Mouse (Mus musculus): Measurements from ENCODE around the gene Lrrc74a. TPM values are rescaled to one million over a fixed set of nuclear protein-coding genes. Genes with fewer than 3 reads are reported as not detected.

Lrrc74a gene
- polyA plus RNA-seq, 2 experiments from 2014 or later: not detected

DNA sequence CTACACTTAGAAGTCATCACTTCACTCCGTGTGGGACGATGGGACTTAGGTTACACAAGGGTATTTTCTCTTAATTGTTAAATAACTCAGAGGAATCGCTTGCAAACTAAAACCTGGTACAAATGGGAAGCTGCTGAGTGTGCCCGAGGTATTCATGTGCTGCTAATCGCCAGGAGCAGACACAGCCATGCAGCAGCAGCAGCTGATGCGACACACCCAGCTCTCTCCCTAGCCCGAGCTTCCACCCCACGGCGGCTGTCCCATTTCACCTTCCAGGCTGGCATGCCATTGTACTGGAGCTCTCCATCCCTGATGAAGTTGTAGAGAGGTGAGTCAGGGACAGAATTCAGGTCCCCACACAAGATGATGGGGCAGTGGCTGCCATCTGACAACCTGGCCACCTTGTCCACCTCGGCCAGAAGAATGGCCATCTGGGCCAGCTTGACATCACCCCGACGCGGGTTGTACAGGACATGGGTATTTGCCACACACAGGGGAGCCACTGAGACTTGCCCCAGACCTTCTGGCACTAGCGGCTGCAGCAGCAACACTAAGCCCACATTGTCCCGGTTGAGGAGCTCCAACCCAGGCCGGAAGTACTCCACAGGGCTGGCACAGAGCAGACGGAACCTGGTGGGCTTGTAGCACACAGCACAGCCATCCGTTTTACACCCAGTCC lies 14.1 kb upstream of the Lrrc74a start:
- no peak for ATAC-seq

DNA sequence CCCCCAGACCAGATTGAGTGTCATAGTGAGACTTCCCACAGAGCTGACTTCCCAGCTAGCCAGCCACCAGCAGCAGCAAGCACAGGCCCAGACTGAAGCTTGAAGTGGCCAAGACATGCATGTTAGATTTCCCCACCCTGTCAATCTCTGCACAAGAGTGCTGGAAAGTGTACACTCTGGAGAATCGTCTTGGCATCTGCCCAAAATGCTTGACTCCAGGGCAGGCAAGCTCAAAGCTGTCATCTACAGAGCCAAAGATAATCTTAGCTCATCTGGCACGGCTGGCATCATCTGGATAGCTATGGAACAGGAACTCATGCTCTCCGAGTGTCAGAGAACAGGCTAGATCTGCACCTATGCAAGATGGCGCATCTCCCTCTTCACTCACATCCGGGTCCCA lies 12.7 kb upstream of the Lrrc74a start:
- ATAC-seq: no peak

DNA sequence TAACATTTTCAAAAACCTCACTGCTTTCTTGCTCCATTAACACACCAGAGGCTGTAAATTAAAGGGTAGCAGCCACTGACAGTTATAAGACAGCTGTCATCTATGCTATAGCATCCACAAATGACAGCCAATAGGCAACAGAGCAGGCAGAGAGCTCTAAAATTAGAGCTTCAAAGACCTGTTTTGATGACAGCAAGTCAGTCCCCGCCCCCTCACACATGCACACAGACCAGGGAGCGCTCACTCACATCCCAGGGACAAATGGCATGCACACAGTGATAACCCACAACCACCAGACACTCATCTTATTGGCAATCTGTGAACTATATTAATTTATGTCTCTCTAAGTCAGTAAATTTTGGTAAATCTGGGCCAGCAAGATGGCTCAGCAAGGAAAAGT lies 9.9 kb upstream of the Lrrc74a start:
- no peak for ATAC-seq

DNA sequence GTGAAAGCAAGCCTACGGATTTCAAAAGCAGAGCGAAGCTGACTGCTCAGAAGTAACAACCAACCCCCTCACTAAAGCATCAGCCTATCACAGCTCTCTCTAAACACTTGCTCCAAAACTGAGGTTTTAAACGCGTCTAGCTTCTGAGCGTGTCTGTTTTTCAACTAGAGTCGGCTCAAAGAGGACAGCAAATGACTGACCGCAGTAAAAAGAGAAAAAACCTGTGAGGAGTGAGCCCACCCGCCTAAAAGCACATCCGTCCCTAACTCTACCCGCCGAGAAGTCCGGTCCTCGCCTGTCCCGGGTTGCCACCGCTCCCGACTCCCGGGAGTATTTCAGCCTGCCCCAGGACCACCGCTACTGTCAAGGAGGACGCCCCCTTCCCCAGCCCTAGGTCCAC lies 8.5 kb upstream of the Lrrc74a start:
- peak; percentile 39 for ATAC-seq

DNA sequence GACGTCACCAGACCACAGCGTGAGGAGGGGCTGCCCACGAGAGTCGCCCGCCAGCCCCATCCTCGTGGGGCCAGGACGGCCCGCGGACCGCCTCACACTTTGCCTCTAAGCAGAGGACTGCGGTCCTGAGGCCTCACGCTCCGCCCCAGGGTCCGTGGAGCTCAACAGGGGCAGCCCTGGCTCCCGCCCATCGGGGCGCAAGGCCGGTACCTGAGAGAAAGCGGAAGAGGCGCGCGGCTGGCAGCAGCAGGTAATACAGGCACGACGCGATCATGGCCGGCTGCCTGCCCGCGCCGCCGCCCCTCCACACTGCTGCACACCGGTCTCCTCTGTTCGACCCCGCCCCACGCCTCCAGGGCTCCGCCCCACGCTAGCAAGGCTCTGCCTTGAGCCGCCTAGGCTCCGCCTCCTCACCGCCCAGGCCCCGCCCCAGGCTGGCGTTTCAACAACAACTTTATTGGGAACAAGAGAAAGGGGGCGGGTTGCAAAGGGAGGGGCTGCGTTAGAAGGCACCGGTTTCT lies 8.0 kb upstream of the Lrrc74a start, which contains the start of gene Angel1:
TSS of gene Angel1 (minus strand) at position 341 of the 521 bp plus-strand sequence.
- ATAC-seq: peak; percentile 100

DNA sequence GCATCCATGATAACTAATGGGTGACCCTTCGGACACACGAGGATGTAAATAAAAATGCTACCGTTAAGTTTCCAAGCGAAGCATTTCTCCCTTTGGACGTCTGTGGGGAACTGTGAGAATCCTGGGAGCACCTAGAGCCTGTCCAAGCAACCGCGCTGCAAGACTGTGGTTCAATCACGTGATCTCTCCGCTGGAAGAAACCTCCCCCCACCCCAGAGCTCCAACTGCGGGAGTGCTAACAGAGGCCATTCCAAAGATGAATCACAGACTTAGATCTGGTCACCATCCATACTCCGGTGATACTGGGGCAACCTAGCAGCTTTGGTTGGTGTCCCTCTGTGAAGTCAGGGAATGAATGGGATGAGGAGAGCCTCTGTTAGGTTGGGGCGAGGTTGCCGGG lies 26.9 kb downstream of the Lrrc74a start:
- ATAC-seq: no peak

DNA sequence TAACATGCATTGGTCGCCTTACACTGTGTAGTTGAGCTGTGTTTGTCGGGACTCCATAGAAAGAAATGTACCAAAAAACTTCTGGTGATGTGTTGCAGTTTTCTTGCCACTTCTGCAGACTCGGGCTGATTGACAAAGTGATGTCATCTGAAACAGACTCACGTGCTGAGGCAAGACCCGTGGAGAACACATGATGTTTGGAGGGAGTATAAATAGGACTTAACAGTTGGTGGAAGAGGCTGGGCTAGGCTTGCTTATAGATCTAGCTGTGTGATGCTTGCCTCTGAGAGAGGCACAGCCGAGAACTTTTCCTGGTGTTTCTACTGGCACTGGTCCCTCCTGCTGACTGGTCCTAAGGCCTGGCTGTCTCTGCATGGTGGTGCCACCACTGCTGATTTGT lies 29.9 kb downstream of the Lrrc74a start:
- no peak for ATAC-seq

DNA sequence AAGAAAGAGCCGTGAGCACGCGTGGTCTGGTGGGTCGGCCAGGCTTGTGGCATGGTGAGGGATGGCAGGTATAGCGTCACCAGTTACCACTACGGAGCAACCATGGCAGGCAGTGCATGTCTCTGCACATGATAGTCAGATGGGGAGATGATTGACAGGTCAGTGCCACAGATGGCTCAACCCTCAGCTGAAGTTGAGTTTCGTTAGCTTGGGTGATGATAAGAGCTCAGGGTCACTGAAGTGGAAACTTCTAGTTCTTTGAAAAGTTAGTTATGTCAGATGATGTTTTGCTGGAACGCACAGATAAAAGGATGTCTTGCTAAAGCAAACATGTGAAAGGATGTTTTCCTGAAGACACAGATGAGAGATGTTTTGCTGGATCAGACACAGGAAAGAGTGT lies 32.3 kb downstream of the Lrrc74a start:
- no peak for ATAC-seq

DNA sequence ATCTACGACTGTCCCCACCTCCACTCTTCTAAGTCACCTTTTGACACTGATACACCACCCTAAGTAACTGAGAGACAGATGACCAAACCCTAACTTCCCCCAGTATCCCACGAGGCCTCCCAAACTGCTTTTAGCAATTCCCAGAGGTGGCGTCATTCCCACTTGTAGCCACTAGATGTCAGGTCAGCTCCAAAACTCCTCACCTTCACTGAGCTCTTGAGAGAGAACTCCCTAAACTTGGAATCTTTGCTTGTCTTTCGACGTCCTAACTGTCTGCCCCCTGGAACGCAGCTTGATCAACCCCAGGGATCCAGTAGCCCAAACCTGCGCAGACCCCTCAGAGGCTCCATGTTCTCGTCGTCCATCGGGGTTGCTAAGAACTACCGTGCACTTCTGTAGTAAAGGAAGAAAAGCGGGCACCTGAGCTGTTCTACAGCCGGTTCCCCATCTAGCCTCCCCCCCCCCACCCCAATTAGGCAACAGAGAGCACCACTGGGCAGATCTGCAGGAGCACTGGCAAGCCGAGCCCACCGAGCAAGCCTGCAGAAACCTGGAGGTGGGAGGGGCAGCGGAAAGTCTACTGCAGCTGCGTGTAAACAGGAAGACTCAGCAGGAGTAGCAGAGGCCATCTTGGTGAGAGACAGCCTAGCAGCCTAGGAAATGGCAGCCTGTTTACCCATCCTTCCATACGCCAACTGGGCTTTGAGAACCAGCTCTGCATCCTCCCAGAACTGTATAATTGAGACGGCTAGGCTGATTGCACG lies 33.9 kb downstream of the Lrrc74a start:
- peak; percentile 45 for ATAC-seq

DNA sequence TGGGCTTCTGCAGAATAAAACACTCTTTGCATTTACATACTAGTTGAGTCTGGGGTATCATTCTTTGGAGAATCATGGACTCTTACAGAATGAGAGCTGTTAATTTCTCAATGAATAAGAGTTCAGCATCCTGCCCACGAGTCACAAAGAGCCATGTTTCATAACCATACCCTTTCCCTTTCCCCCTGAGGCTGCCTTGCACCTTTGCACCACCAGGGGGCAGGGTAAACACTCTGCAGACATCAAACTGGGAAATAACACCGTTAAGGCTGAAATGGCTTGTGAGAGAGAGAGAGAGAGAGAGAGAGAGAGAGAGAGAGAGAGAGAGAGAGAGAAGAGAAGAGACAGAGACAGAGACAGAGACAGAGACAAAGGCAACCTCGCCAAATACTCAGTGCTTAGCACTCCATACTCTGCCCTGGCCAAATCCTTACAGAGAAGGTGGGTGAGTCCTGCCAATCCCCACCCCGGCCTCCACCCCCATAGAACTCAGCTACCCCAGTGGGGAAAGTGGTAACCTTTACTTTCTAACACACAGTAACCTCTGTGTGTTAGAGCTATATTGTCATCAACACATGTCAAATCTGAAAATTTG lies 34.9 kb downstream of the Lrrc74a start:
- peak; percentile 61 for ATAC-seq

DNA sequence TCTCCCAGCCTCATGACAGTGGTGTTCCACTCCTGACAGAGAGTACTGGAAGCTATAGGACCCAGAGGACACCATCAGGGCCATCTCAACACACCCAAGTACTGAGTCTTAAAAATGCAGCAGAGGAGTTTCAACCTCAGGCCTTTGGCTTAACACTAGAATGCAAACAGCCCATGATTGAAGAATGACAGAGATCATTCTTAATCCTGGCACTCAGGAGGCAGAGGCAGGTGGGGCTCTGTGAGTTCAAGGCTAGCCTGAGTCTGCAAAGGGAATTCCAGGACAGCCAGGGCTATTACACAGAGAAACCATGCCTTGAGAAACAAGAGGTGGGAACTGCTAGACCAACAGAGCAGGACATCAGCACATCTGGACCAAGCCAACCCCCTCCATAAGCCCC lies 35.6 kb downstream of the Lrrc74a start:
- ATAC-seq: no peak

DNA sequence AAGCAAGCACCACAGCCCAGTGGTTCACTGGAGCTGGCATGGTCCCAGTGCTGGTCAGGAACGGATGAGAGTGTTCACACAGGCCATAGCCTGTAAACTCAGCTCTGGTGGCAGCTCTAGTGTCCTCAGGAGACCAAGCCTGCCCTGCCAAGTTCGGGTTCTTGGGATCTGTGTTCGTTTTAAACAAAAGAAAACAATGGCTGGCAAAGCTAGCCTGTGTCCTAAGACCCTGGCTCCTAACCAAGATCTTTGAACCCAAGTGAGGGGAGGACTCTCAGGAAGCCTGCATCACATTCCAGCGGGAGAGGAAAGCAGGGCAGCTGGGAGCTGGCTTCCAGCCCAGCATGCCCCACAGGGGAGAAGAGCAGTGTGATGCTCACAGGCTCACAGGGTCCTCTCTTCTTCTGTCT lies 36.1 kb downstream of the Lrrc74a start:
- ATAC-seq: no peak

DNA sequence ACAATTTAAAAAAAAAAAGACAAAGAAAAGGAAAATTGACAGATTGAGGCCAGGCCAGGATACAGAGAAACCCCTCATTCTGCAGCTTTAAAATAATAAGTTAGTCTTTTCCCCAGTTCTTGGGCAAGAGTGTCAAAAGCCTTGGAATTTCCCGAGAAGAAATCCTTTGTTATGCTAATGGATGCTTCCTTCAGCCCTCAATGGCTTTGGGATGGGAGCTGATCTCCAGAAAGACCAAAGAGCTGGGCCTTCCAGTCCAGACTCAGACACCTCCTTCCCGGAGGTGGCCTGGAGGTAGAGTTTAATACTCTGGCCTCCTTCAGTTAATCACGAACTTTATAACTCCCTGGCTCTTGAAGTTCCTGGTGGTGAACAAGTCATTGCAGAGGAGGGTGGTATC lies 36.8 kb downstream of the Lrrc74a start:
- ATAC-seq: no peak

DNA sequence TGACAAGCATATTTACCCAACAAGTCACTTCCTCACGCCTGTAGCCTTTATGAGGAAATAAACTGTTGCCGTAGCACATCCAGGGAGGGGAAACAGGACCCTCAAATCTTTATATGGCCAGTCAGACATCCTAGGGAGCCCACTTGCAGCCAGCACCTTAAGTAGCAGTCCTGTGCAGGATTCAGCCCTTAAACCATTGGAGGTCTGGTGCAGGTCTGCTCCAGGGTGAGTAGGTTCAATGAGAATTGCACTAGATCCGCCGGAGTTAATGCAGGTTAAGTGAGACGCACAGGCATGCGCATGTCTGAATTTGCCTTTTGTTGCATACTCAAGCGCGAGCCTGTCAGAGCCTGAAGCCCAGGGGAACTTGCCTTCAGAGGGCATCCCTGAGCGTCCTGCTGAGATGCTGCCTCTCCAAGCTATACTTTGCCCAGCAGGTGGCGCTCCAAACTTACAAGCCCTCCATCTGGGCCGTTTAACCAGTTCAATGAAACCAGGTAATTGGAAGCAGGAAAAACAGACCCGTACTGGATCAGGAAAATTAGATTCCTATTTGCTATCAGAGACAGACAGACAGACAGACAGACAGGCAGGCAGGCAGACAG lies 37.8 kb downstream of the Lrrc74a start:
- ATAC-seq: peak; percentile 77

DNA sequence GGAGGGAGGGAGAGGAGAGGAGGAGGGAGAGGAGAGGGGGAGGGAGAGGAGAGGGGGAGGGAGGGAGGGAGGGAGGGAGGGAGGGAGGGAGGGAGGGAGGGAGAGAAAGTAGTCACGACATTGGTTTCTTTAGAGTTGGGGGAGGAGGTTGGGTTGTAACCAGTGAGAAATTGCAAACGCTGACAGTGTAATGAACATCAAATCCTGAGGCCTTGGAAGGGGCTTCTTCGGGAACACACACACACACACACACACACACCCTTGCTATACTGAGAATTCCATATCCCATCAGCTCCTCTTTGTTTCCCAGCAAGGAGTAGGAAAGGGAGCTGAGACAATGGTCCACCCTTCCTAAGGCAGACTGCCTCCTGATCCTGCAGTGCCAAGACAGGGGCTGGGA lies 38.4 kb downstream of the Lrrc74a start:
- ATAC-seq: no peak

DNA sequence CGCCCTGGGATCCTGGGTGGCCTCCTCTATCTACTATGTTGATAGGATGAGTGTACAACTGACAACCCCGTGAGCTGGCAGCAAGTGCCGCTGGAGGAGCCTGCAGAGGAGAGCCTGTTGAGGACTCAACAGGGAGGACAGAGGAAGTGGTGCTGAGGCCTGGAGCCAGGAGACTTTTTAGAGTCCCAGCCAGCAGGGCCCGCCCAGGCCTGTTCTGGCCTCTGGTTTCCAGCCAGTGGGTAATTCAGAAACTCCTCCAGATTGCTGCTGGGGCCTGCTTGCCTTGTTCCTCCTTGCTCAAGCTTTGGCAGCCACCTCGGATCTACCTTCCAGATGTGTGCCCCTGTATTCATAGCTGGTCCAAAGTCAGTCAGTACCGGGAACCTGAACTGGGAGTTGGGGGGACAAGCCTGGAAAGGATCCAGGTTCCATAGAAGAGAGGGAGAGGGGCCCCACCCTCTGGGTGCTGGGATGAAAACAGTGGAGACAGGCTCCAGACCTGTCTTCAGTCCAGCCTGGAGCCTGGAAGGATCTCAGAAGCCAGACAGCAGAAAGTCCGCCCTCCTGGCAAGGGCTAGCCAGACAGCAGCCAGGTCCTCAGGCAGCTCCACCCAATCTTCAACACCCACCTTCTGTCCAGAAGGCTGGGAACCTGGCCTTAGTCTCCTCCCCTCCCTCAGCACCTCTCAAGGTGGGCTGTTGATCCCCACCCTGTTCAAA lies 41.6 kb downstream of the Lrrc74a start:
- no peak for ATAC-seq

DNA sequence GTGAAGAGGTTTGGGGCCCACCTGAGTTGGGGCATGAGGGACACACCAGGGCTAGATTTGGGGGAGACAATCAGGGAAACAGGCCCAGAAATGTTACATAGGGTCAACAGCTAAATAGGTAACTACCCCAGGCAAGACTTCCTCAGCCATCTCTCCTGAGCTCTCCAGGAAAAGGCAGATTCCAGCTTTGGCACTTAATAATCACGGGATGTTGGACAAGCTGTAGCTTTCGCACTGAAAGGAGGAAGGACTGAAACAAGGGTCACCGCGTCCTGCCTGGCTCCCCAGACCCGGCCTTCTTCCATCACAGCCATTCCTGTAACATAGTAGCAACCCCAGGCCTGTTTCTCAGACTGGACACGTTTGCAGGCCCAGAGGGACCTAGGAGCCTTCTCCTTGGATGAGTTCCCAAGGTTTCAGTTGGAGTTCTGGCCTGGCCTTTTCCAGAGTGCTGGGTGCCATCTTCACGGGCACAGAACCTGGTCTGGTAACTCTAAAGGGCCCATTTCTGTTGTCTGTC lies 42.2 kb downstream of the Lrrc74a start:
- no peak for ATAC-seq

DNA sequence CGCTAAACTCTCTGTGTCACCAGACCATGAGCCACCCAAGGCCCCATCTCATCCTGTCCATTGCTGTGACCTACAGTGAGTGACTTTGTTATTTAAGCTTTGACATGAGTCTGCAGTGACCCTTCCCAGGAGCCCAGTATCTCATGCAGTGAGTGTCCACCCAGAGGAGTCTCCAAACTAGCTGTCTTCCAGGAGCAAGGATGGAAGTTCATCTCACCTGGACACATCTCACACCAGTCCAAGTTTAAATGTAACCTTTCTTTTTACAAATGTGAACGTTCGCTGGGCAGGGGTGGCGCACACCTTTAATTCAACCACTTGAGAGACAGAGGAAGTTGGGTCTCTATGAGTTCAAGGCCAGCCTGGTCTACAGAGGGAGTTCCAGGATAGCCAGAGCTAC lies 44.4 kb downstream of the Lrrc74a start:
- ATAC-seq: no peak

DNA sequence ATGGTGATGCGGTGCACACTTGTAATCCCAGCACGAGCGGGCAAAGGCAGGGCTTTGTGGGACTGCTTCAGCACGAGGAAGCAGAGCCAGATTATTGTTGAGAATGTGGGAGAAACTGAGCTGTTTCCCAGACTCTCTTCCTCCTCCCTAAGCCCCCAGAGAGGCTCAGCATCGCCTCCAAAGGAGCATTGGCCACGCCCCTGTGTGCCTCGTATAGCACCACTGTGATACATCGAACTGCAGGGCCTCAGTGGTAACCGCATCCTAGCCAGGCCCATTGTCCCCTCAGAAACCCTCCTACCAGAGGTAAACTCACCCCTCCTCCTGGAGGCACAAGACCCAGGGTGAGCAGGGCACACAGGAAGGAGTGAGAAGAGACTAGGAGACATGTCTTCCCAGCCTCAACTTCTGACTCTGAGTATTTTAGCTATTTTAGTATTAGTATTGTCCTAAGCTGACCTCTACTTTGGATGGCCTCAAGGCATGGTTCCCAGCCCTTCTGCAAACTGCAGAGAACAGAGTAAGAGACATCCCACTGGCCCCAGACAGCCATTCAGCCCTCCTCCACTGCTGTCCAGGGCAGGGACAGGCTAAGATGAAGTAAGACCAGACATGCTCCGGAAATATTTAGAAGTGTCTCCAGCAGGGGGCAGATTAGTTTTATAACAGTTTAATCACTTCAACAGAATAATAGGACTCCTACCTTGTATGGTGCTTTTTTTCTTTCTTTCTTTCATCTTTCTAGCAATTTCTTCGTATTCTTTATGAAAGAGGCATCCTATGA lies 45.2 kb downstream of the Lrrc74a start:
- no peak for ATAC-seq

DNA sequence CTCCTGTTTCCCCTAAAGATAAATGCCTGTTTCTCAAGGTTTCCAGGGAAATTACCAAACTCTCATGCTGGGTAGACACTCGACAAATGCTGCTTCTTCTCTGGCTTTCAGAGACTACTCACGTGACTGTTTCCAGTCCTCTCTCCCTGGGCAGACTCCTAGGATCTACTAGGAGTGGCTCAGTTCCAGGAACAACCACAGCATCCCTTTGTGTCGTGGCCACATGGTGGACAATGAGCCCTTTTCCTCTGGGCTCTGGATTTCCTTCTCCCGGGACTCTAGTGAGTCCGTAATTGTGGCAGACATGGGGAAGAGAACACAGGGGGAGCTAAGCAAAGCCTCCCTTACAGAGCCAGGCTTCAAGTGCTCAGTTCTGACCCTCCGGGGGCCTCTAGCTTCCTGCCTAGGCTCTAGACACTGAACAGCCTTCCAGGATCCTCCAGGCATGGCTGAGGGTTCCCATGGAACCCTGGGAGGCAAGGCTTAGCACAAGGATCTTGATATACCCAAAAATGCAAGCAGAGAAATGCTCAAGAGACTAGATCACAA lies 47.6 kb downstream of the Lrrc74a start:
- no peak for ATAC-seq

Data from activated CD4-positive, CD25-positive, alpha-beta regulatory T cell, adult 4 months (primary cell).